Mouse (Mus musculus) MEL (cell line): Measurements from ENCODE around the gene Krtcap2. TPM values are rescaled to one million over a fixed set of nuclear protein-coding genes. Genes with fewer than 3 reads are reported as not detected.

Experiments used
- DNase-seq: peaks from one replicate; pipeline ENCODE4 v3.0.0; 2011; ENCODE audit warnings: low read depth, low spot score
- H3K27ac ChIP-seq: 2 replicates; pipeline ENCODE4 v1.5.1; 2012; ENCODE audit warnings: low read depth, mild to moderate bottlenecking, control low read depth, low read length, moderate library complexity; ENCODE audit not compliant: control insufficient read depth
- H3K27me3 ChIP-seq, 2 experiments: fragments of 150-350 bp in 1 of 2; sonication (generic) in 1 of 2; 2 replicates each; pipeline ENCODE4 v1.6.1; 2012; ENCODE audit warnings: low read length in 2 of 2, mild to moderate bottlenecking in 2 of 2, improper control_type of control experiment in 1 of 2, moderate library complexity in 1 of 2; ENCODE audit not compliant: insufficient read depth in 2 of 2, control insufficient read depth in 1 of 2
- H3K36me3 ChIP-seq, 2 experiments: 2 replicates each; pipeline ENCODE4 v1.6.1; 2012 to 2014; ENCODE audit warnings: low read length in 2 of 2, improper control_type of control experiment in 1 of 2, inconsistent platforms in 1 of 2, mild to moderate bottlenecking in 1 of 2; ENCODE audit not compliant: insufficient read depth in 2 of 2, control insufficient read depth in 1 of 2
- H3K4me1 ChIP-seq, 2 experiments: fragments of 150-350 bp in 1 of 2; sonication (generic) in 1 of 2; 2 replicates each; pipeline ENCODE4 v1.6.1; 2012; ENCODE audit warnings: low read length in 2 of 2, improper control_type of control experiment in 1 of 2, mild to moderate bottlenecking in 1 of 2; ENCODE audit not compliant: insufficient read depth in 2 of 2, control insufficient read depth in 1 of 2
- H3K4me3 ChIP-seq, 2 experiments: fragments of 150-350 bp in 1 of 2; sonication (generic) in 1 of 2; 2 replicates each; pipeline ENCODE4 v1.5.1; 2012; ENCODE audit warnings: low read depth in 2 of 2, low read length in 2 of 2, mild to moderate bottlenecking in 2 of 2, moderate library complexity in 2 of 2, control low read depth in 1 of 2, improper control_type of control experiment in 1 of 2; ENCODE audit not compliant: control insufficient read depth in 1 of 2, insufficient read depth in 1 of 2
- H3K79me2 ChIP-seq: 2 replicates; pipeline ENCODE4 v1.6.1; 2012; ENCODE audit warnings: mild to moderate bottlenecking, low read length, moderate library complexity; ENCODE audit not compliant: control insufficient read depth, poor library complexity, insufficient read depth
- H3K9ac ChIP-seq: 2 replicates; pipeline ENCODE4 v1.6.1; 2012; ENCODE audit warnings: low read depth, mild to moderate bottlenecking, control low read depth, low read length, moderate library complexity; ENCODE audit not compliant: control insufficient read depth, poor library complexity, severe bottlenecking
- H3K9me3 ChIP-seq: fragments of 150-350 bp; sonication (generic); replicated peaks from 2 replicates; pipeline ENCODE4 v1.6.1; 2012; ENCODE audit warnings: mild to moderate bottlenecking, low read length, improper control_type of control experiment, moderate library complexity; ENCODE audit not compliant: insufficient read depth
- EP300 ChIP-seq, 2 experiments: IDR thresholded peaks; 2 replicates each; pipeline ENCODE4 v1.6.1; 2011; ENCODE audit warnings: improper control_type of control experiment in 2 of 2, low read length in 2 of 2, low read depth in 1 of 2, mild to moderate bottlenecking in 1 of 2
- HCFC1 ChIP-seq: IDR thresholded peaks from 2 replicates; pipeline ENCODE4 v1.6.1; 2012; ENCODE audit warnings: low read depth, mild to moderate bottlenecking, inconsistent platforms, low read length, improper control_type of control experiment, moderate library complexity
- JUND ChIP-seq: IDR thresholded peaks from 2 replicates; pipeline ENCODE4 v1.6.1; 2011; ENCODE audit warnings: low read depth, mild to moderate bottlenecking, improper control_type of control experiment, low read length
- KAT2A ChIP-seq: conservative IDR thresholded peaks from 2 replicates; pipeline ENCODE4 v1.6.1; 2012; ENCODE audit warnings: low read depth, low read length, improper control_type of control experiment, inconsistent platforms
- MXI1 ChIP-seq: IDR thresholded peaks from 2 replicates; pipeline ENCODE4 v1.6.1; 2011; ENCODE audit warnings: mild to moderate bottlenecking, low read depth, low read length, improper control_type of control experiment
- POLR2AphosphoS5 ChIP-seq: IDR thresholded peaks from 2 replicates; pipeline ENCODE4 v1.6.1; 2012; ENCODE audit warnings: low read depth, borderline replicate concordance, mild to moderate bottlenecking, inconsistent platforms, low read length, moderate library complexity, mixed read lengths
- TAL1 ChIP-seq: IDR thresholded peaks from 2 replicates; pipeline ENCODE4 v1.6.1; 2012; ENCODE audit warnings: mild to moderate bottlenecking, inconsistent platforms, low read length, moderate library complexity, mixed read lengths
- TBP ChIP-seq: IDR thresholded peaks from 2 replicates; pipeline ENCODE4 v1.8.0; 2011; ENCODE audit warnings: low read depth, low read length, improper control_type of control experiment
- ZMIZ1 ChIP-seq: IDR thresholded peaks from 2 replicates; pipeline ENCODE4 v1.6.1; 2012; ENCODE audit warnings: low read depth, mild to moderate bottlenecking, inconsistent platforms, low read length, improper control_type of control experiment, moderate library complexity
- ZNF384 ChIP-seq: IDR thresholded peaks from 2 replicates; pipeline ENCODE4 v1.6.1; 2012; ENCODE audit warnings: low read depth, mild to moderate bottlenecking, inconsistent platforms, low read length, improper control_type of control experiment
- polyA plus RNA-seq, 2 experiments: library from polyadenylated mRNA; stranded (reverse) in 1 of 2; unstranded in 1 of 2; fragments of >175 nt in 1 of 2; fragments of >200 nt in 1 of 2; gene quantifications; 2 replicates each; pipeline versions ENCODE4 v1.2.1 to v1.2.4; 2012; ENCODE audit warnings: low replicate concordance in 2 of 2, low read depth in 1 of 2; ENCODE audit not compliant: insufficient read length in 2 of 2, insufficient read depth in 1 of 2, missing spikeins in 1 of 2
- total RNA-seq: library from RNA; depleted of rRNA; stranded (reverse); fragments of 300-350 nt; gene quantifications from 2 replicates; pipeline ENCODE4 v1.2.3, GENCODE M21; 2012

Gene Krtcap2
- total and polyA plus RNA-seq, 3 experiments, result 171 to 497 TPM; not detected in 1

- H3K4me3 ChIP-seq, result no peak overlapping the region
- no peak overlapping the region for H3K27ac ChIP-seq
- no peaks in the 10 kb centered on the region for H3K27me3 ChIP-seq
- no peak for TF ChIP-seq ZNF384
- TF ChIP-seq TAL1, result no peak
- no peak for TF ChIP-seq JUND
- no peak for TF ChIP-seq HCFC1
- no peak for TF ChIP-seq EP300 (IDR thresholded peaks at IDR 0.05; ENCODE audit: low read depth in 1 of 2, low read length in 2 of 2)
- TF ChIP-seq MXI1, result no peak
- no peaks in the 10 kb centered on the region for H3K9me3 ChIP-seq
- H3K4me1 ChIP-seq, result peaks cover 0 to 5% of the 10 kb centered on the region in 2 experiments; a peak in 2 of 4 replicates
- H3K9ac ChIP-seq, result no peak overlapping the region
- no peak for DNase-seq
- peaks cover 6% of the 10 kb centered on the region for H3K79me2 ChIP-seq
- peaks cover 0 to 5% of the 10 kb centered on the region in 2 experiments; a peak in 3 of 4 replicates for H3K36me3 ChIP-seq
Observed at GRCm38 (mm10) chr3:89206695-89207094, 39.1 kb upstream of the Krtcap2 start.

- Histone ChIP-seq H3K36me3 (peaks cover 0 to 7% of the 10 kb centered on the region in 2 experiments; a peak in 3 of 4 replicates), H3K4me1 (peaks cover 0 to 11% of the 10 kb centered on the region in 2 experiments; a peak in 3 of 4 replicates), H3K27ac (no peak overlapping the region), H3K79me2 (peaks cover 8% of the 10 kb centered on the region), H3K4me3 (no peak overlapping the region), H3K27me3 (no peaks in the 10 kb centered on the region), H3K9ac (no peak overlapping the region), H3K9me3 (no peaks in the 10 kb centered on the region)
- TF ChIP-seq EP300 (IDR thresholded peaks at IDR 0.05; ENCODE audit: low read depth in 1 of 2, low read length in 2 of 2) (no peak), POLR2AphosphoS5 (peak; percentile 46; the same call in 1 of the 2 replicates)
- no peak for DNase-seq
Observed at GRCm38 (mm10) chr3:89208075-89208657, 37.6 kb upstream of the Krtcap2 start.

- no peak for DNase-seq
- Histone ChIP-seq H3K4me3 (no peak overlapping the region), H3K27me3 (no peaks in the 10 kb centered on the region), H3K9ac (no peak overlapping the region)
- TF ChIP-seq ZMIZ1 (peak; percentile 55), KAT2A (no peak), MXI1 (no peak), TBP (no peak)
- TF ChIP-seq, all 39 proteins: peak for 1
- H3K36me3 ChIP-seq, result peaks cover 0 to 5% of the 10 kb centered on the region in 2 experiments; a peak in 3 of 4 replicates
- H3K79me2 ChIP-seq, result peaks cover 10% of the 10 kb centered on the region
- no peaks in the 10 kb centered on the region for H3K9me3 ChIP-seq
- no peak overlapping the region for H3K27ac ChIP-seq
- H3K4me1 ChIP-seq, result peaks cover 0 to 8% of the 10 kb centered on the region in 2 experiments; a peak in 3 of 4 replicates
Observed at GRCm38 (mm10) chr3:89208736-89209135, 37.0 kb upstream of the Krtcap2 start.
